In the genomic region with DNA sequence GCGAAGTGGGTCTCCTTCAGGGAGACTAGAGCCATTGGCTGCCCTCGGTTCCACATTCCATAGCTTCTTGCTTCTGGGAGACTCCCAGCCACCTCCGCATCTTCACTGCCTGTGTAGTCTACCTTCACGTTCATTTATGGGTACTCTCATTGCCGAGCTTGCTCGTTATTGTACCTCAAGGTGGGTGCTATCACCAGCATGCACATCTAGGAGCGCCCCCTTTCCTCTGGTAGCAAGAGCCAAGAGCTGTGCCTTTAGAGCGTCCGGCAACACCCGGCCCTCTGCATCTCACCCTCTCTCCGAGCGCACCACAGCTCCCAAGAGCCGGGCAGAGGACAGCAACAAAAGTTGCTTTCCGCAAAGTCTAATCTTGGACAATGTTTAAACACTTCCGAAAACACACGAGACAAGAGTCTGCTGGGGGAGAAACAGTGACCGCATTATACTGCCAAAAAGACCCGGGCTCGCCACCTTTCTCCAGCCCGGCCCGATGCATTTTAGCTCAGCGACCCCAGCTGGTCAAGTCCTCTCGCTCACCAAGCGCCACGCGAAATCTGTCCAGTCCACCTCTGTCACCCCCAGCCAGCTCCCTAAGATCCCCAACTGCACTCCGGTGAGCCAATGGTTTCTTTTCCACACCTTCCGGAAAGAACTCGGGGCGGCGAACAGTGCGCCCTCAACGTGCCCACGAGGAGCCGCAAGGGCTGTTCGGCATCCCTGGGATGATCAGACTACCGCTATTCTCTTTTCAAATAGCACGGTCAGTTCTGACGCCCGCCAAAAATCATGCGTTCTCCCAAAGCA, we compare ENCODE assay signal across 9 mouse cellular contexts. TPM values are rescaled to one million over a fixed set of nuclear protein-coding genes. Genes with fewer than 3 reads are reported as not detected.
DNase-seq lines count a peak whose midpoint lies in the region; ATAC-seq and TF ChIP-seq lines count a peak whose summit lies in the region.
"Had no signal": no experiment of that assay in that cellular context is flagged by ENCODE, and none has a peak within 500 bp of the region (broad histone marks: within the 10 kb centered on the region; RNA-seq: fewer than 3 reads in every experiment).

No protein-coding gene starts in this region.

- peak overlapping the region; percentile 70 for H3K27ac ChIP-seq in heart, embryonic 13.5 days (replicated peaks)
- H3K27ac ChIP-seq in liver, postnatal 0 days (ENCODE audit: low read depth): no peak overlapping the region

- 0 out of 2 replicates have a peak, but pooled peaks have one; percentile 8 for TF ChIP-seq CTCF in liver, postnatal 0 days (IDR thresholded peaks at IDR 0.05; ENCODE audit: low read depth)

- peak overlapping the region; percentile 80 for H3K9ac ChIP-seq in heart, embryonic 13.5 days
- H3K9ac ChIP-seq in liver, postnatal 0 days (replicated peaks): no peak overlapping the region

- H3K4me1 ChIP-seq in erythroblast, embryonic 14.5 days (ENCODE audit: control insufficient read depth): no peaks in the 10 kb centered on the region
- peaks cover 26% of the 10 kb centered on the region for H3K4me1 ChIP-seq in heart, embryonic 13.5 days
- H3K4me1 ChIP-seq in liver, postnatal 0 days (ENCODE audit: insufficient read depth): peaks cover 17% of the 10 kb centered on the region

- no peak for ATAC-seq in erythroblast, adult 5-6 weeks (replicated peaks; ENCODE audit: low FRiP score, poor library complexity, severe bottlenecking)
- ATAC-seq in heart, embryonic 13.5 days (ENCODE audit: extremely low read depth, insufficient number of reproducible peaks, low FRiP score, low TSS enrichment): no peak
- no peak for ATAC-seq in liver, postnatal 0 days

- DNase-seq in embryo, embryonic 10 days (ENCODE audit: low spot score): peak; percentile 79
- DNase-seq in layer of hippocampus, adult 9-10 months (ENCODE audit: low spot score): peak; percentile 13
- DNase-seq in liver, postnatal 0 days: no peak
- DNase-seq in ovary, adult 18-20 months (ENCODE audit: low spot score): peak; percentile 1
- DNase-seq in thymus, postnatal 0 days (ENCODE audit: low spot score): no peak

- H3K4me2 ChIP-seq in heart, embryonic 13.5 days: peak overlapping the region; percentile 97
- peak overlapping the region; percentile 74 for H3K4me2 ChIP-seq in liver, postnatal 0 days (ENCODE audit: low read depth, low read length)

- no peaks in the 10 kb centered on the region for H3K36me3 ChIP-seq in erythroblast, embryonic 14.5 days (ENCODE audit: control insufficient read depth)
- no peaks in the 10 kb centered on the region for H3K36me3 ChIP-seq in heart, embryonic 13.5 days
- H3K36me3 ChIP-seq in liver, postnatal 0 days (replicated peaks; ENCODE audit: insufficient read depth, low read length): no peaks in the 10 kb centered on the region

- H3K27me3 ChIP-seq in erythroblast, embryonic 14.5 days (ENCODE audit: control insufficient read depth): peaks cover 54% of the 10 kb centered on the region
- H3K27me3 ChIP-seq in heart, embryonic 13.5 days (replicated peaks): peaks cover 53% of the 10 kb centered on the region
- peaks cover 49% of the 10 kb centered on the region for H3K27me3 ChIP-seq in liver, postnatal 0 days (ENCODE audit: insufficient read depth, low read length)

- no peaks in the 10 kb centered on the region for H3K9me3 ChIP-seq in erythroblast, embryonic 14.5 days (ENCODE audit: control insufficient read depth, low read length)
- no peaks in the 10 kb centered on the region for H3K9me3 ChIP-seq in heart, embryonic 13.5 days
- no peaks in the 10 kb centered on the region for H3K9me3 ChIP-seq in liver, postnatal 0 days (ENCODE audit: low read length)

- TF ChIP-seq EP300 in liver, postnatal 0 days (IDR thresholded peaks at IDR 0.05; ENCODE audit: low read depth): no peak

- peak overlapping the region; percentile 32 for H3K4me3 ChIP-seq in erythroblast, embryonic 14.5 days (replicated peaks)
- H3K4me3 ChIP-seq in heart, embryonic 13.5 days: peak overlapping the region; percentile 67
- peak overlapping the region; percentile 40 for H3K4me3 ChIP-seq in liver, postnatal 0 days (ENCODE audit: low read depth, low read length)

- 0% methylated on average over 41 of the region's 41 CpGs for WGBS in heart, embryonic 13.5 days
- WGBS in liver, postnatal 0 days (ENCODE audit: insufficient replicate concordance): under 1% methylated on average over 41 of the region's 41 CpGs

RNA-seq across cellular contexts. Expression of a gene that starts 0.5 kb away (rescaled TPM):
- polyA plus RNA-seq in erythroblast, embryonic 14.5 days (2012): under 0.01 and 0.03 TPM in 2 replicates
- not detected in 2 replicates for total RNA-seq in erythroblast, adult 5-6 weeks (2015; ENCODE audit: low replicate concordance)
- total RNA-seq in erythroblast, adult 5-6 weeks (2017; ENCODE audit: low replicate concordance): under 0.01 and 1.2 TPM in 2 replicates
- polyA plus RNA-seq in heart, embryonic 13.5 days (2015; fragmentation: Nextera tagmentation; extraction: Ambion mirVana): 0.80 and 1.1 TPM in 2 replicates
- 0.02 TPM in 2 replicates for polyA plus RNA-seq in liver, postnatal 0 days (2015; fragmentation: Nextera tagmentation; extraction: Ambion mirVana)
- 0.27 and 0.30 TPM in 2 replicates for polyA plus RNA-seq in thymus, postnatal 0 days (2015; fragmentation: Nextera tagmentation; extraction: Ambion mirVana)
- total RNA-seq: hematopoietic stem cell, adult 5-6 weeks had no signal

Comparison
In these comparisons a context has a peak if more than half of its experiments do, and no peak if none do; other contexts are left out.
1. DNase-seq: peak in embryo, embryonic 10 days (single experiment), layer of hippocampus, adult 9-10 months (single experiment) and ovary, adult 18-20 months (single experiment); none in liver, postnatal 0 days (single experiment) and thymus, postnatal 0 days (single experiment).
2. Peak in every context shown above with its lines, with median percentiles within 50 percentile points of each other: H3K4me3 ChIP-seq.